Mouse (Mus musculus): ENCODE data around the gene Tbc1d1. TPM values are rescaled to one million over a fixed set of nuclear protein-coding genes. Genes with fewer than 3 reads are reported as not detected.
A peak's percentile ranks its signal among the peaks of the same experiment; 100 is the strongest.

Tbc1d1 gene
- polyA plus RNA-seq, 1 experiment from 2014 or later, result 36.3 TPM

- H3K27ac ChIP-seq, result peak overlapping the region; percentile 37; the same call in 1 of the 2 replicates
- ATAC-seq (replicated peaks; ENCODE audit: low FRiP score), result peak; percentile 72
- peaks cover 45% of the 10 kb centered on the region for H3K4me1 ChIP-seq
- H3K27me3 ChIP-seq, result no peaks in the 10 kb centered on the region
- H3K4me2 ChIP-seq, result no peak overlapping the region
- no peaks in the 10 kb centered on the region for H3K9me3 ChIP-seq (replicated peaks)
- WGBS, result 52% methylated on average over 9 of the region's 9 CpGs
- H3K4me3 ChIP-seq (replicated peaks), result no peak overlapping the region
- H3K36me3 ChIP-seq, result no peaks in the 10 kb centered on the region
- no peak overlapping the region for H3K9ac ChIP-seq
Measured at GRCm38 (mm10) chr5:64242795-64243455, 86.8 kb downstream of the Tbc1d1 start.

DNA sequence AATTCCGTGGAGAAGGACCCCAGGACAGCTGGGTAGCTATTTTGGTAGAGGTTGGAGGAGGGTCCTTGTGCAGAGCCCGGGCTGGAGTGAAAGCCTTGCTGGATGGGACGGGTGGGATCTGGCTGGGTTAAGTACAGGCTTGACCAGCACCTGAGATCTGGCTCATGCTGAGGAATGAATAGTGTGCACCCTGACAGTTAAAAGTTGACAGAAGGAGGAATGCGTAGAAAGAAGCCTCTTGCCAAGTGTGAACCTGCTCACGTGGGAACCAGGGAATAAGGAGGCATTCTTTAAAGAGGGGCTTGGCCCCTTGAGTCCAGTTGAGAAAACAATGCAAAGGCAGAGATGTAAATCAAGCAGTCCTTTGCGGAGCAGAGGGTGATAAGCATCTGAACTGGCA is 87.6 kb downstream of the Tbc1d1 start:
- ATAC-seq (replicated peaks; ENCODE audit: low FRiP score), result peak; percentile 42; the same call in 1 of the 2 replicates
- Histone ChIP-seq H3K36me3 (no peaks in the 10 kb centered on the region), H3K4me1 (peaks cover 44% of the 10 kb centered on the region), H3K9me3 (replicated peaks) (no peaks in the 10 kb centered on the region), H3K27ac (peak overlapping the region; percentile 37; the same call in 1 of the 2 replicates), H3K4me2 (no peak overlapping the region), H3K4me3 (replicated peaks) (no peak overlapping the region), H3K27me3 (no peaks in the 10 kb centered on the region), H3K9ac (no peak overlapping the region)
- WGBS, result 22% methylated on average over 6 of the region's 6 CpGs

- no peak for ATAC-seq (replicated peaks; ENCODE audit: low FRiP score)
- no peak overlapping the region for H3K9ac ChIP-seq
- 48% methylated on average over 3 of the region's 3 CpGs for WGBS
- H3K4me1 ChIP-seq, result peaks cover 44% of the 10 kb centered on the region
- 0 out of 2 replicates have a peak overlapping the region, but pooled peaks have one; percentile 37 for H3K27ac ChIP-seq
- H3K36me3 ChIP-seq, result no peaks in the 10 kb centered on the region
- H3K4me2 ChIP-seq, result no peak overlapping the region
- H3K4me3 ChIP-seq (replicated peaks), result no peak overlapping the region
- no peaks in the 10 kb centered on the region for H3K9me3 ChIP-seq (replicated peaks)
- H3K27me3 ChIP-seq, result no peaks in the 10 kb centered on the region
Measured at GRCm38 (mm10) chr5:64244283-64244682, 88.2 kb downstream of the Tbc1d1 start.

- H3K27me3 ChIP-seq, result no peaks in the 10 kb centered on the region
- 57% methylated on average over 5 of the region's 5 CpGs for WGBS
- peaks cover 44% of the 10 kb centered on the region for H3K4me1 ChIP-seq
- no peak overlapping the region for H3K4me3 ChIP-seq (replicated peaks)
- H3K9me3 ChIP-seq (replicated peaks), result no peaks in the 10 kb centered on the region
- 0 out of 2 replicates have a peak overlapping the region, but pooled peaks have one; percentile 37 for H3K27ac ChIP-seq
- ATAC-seq (replicated peaks; ENCODE audit: low FRiP score), result no peak
- H3K36me3 ChIP-seq, result no peaks in the 10 kb centered on the region
- H3K4me2 ChIP-seq, result no peak overlapping the region
- no peak overlapping the region for H3K9ac ChIP-seq
Measured at GRCm38 (mm10) chr5:64244745-64245144, 88.6 kb downstream of the Tbc1d1 start.

DNA sequence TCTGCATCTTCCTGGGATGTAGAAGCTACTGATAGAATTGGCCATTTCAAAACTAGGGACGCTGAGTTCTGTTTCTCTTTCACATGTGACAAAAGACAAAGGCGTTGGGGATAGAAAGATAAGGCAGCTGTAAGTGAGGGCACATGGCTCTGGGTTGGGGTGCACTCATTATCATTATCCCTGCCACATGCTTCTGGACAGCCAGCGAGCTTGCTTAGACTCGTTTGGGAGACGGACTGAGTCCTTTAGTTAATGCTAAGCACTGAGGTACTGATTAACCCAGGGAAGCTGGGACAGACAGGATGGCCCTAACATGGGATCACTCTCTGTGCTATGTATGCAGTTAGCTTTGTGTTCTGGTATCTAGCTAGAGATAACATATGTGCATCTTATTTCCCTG is 95.3 kb downstream of the Tbc1d1 start:
- 62% methylated on average over 5 of the region's 5 CpGs for WGBS
- no peak overlapping the region for H3K9ac ChIP-seq
- peaks cover 39% of the 10 kb centered on the region for H3K4me1 ChIP-seq
- H3K4me3 ChIP-seq (replicated peaks), result no peak overlapping the region
- ATAC-seq (replicated peaks; ENCODE audit: low FRiP score), result peak; percentile 68; the same call in 1 of the 2 replicates
- H3K9me3 ChIP-seq (replicated peaks), result no peaks in the 10 kb centered on the region
- no peak overlapping the region for H3K4me2 ChIP-seq
- no peaks in the 10 kb centered on the region for H3K36me3 ChIP-seq
- peak overlapping the region; percentile 58; the same call in 1 of the 2 replicates for H3K27ac ChIP-seq
- H3K27me3 ChIP-seq, result no peaks in the 10 kb centered on the region

DNA sequence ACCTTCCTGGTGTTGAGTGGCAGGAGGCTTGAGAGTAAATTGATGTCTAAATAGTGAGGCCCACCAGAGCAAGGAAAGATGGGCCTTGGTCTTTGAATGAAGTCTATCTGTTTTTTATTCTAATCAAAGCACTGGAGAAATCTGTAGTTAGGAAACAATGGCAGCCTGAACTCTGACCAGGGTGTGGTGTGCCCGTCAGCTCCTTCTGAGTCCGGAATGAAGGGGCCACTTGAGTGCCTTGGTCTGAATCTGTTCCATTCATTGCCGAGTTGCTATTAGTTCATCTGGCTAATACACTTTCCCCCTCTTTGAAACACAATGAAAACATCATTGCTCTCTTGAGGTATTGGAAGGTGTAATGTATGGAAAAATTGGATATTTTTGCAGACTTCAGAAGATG is 98.2 kb downstream of the Tbc1d1 start:
- Histone ChIP-seq H3K9ac (no peak overlapping the region), H3K27me3 (no peaks in the 10 kb centered on the region), H3K27ac (peak overlapping the region; percentile 43), H3K4me1 (peaks cover 40% of the 10 kb centered on the region), H3K36me3 (peaks cover 13% of the 10 kb centered on the region), H3K9me3 (replicated peaks) (no peaks in the 10 kb centered on the region), H3K4me3 (replicated peaks) (no peak overlapping the region), H3K4me2 (no peak overlapping the region)
- WGBS, result 68% methylated on average over 3 of the region's 3 CpGs
- ATAC-seq (replicated peaks; ENCODE audit: low FRiP score), result no peak

GRCm38 (mm10) chr5:64254988-64255387 is 98.9 kb downstream of the Tbc1d1 start:
- H3K9me3 ChIP-seq (replicated peaks), result no peaks in the 10 kb centered on the region
- no peaks in the 10 kb centered on the region for H3K27me3 ChIP-seq
- H3K27ac ChIP-seq, result peak overlapping the region; percentile 43; the same call in 1 of the 2 replicates
- 64% methylated on average over 6 of the region's 6 CpGs for WGBS
- H3K9ac ChIP-seq, result no peak overlapping the region
- no peak overlapping the region for H3K4me3 ChIP-seq (replicated peaks)
- H3K4me2 ChIP-seq, result no peak overlapping the region
- H3K36me3 ChIP-seq, result peaks cover 13% of the 10 kb centered on the region
- H3K4me1 ChIP-seq, result peaks cover 40% of the 10 kb centered on the region
- ATAC-seq (replicated peaks; ENCODE audit: low FRiP score), result no peak

DNA sequence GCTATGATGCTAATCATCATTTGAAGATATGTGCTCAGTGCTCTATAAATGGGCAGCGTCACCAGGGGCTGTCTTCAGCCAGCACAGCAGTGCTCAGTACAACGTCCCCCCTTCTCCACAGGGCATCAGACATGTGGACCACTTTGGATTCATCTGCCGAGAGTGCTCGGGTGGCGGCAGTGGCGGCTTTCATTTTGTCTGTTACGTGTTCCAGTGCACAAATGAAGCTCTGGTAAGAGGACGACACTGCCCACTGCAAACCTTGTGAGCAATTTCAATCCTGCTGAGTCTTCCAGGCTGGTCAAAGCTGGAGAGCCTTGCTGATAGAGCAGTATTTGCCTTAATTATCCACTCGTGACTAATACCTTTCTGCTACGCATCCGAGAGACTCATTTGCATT is 107.2 kb downstream of the Tbc1d1 start:
- H3K4me1 ChIP-seq, result peaks cover 11% of the 10 kb centered on the region
- no peak overlapping the region for H3K9ac ChIP-seq
- no peaks in the 10 kb centered on the region for H3K27me3 ChIP-seq
- no peaks in the 10 kb centered on the region for H3K9me3 ChIP-seq (replicated peaks)
- no peak overlapping the region for H3K4me2 ChIP-seq
- no peak overlapping the region for H3K27ac ChIP-seq
- H3K36me3 ChIP-seq, result peaks cover 7% of the 10 kb centered on the region
- H3K4me3 ChIP-seq (replicated peaks), result no peak overlapping the region
- ATAC-seq (replicated peaks; ENCODE audit: low FRiP score), result no peak
- 84% methylated on average over 11 of the region's 11 CpGs for WGBS

DNA sequence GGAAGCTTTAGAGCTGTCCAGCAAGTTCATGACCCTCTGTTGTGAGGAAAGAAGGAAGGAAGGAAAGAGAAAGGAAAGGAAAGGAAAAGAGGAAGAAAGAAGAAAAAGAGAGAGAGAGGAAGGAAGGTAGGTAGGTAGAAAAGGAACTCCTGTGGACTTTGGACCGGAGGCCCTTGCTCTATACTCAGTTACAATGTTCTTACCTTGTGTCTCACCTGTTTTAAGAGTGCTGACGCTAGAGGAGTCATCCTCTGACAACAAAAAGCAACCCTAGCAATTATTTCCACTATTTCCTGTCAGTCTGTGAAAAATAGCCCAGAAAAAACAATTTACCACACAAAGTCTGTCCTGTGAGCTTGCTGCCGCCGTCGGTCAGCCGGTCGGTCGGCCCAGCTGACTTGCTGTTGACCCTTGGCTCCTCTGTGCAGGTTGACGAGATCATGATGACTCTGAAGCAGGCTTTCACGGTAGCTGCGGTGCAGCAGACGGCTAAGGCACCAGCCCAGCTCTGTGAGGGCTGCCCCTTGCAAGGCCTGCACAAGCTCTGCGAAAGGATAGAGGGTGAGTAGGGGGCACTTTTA is 107.9 kb downstream of the Tbc1d1 start:
- ATAC-seq (replicated peaks; ENCODE audit: low FRiP score), result no peak
- Histone ChIP-seq H3K27me3 (no peaks in the 10 kb centered on the region), H3K4me1 (peaks cover 11% of the 10 kb centered on the region), H3K4me2 (no peak overlapping the region), H3K4me3 (replicated peaks) (no peak overlapping the region), H3K9ac (no peak overlapping the region), H3K27ac (peak overlapping the region; percentile 19; the same call in 1 of the 2 replicates), H3K36me3 (peaks cover 4% of the 10 kb centered on the region; the same call in 1 of the 2 replicates), H3K9me3 (replicated peaks) (no peaks in the 10 kb centered on the region)
- 48% methylated on average over 13 of the region's 13 CpGs for WGBS

- no peak overlapping the region for H3K9ac ChIP-seq
- H3K36me3 ChIP-seq, result peaks cover 12% of the 10 kb centered on the region
- H3K9me3 ChIP-seq (replicated peaks), result no peaks in the 10 kb centered on the region
- no peak overlapping the region for H3K4me3 ChIP-seq (replicated peaks)
- ATAC-seq (replicated peaks; ENCODE audit: low FRiP score), result no peak
- H3K27me3 ChIP-seq, result no peaks in the 10 kb centered on the region
- H3K4me1 ChIP-seq, result peaks cover 15% of the 10 kb centered on the region
- no peak overlapping the region for H3K4me2 ChIP-seq
- WGBS, result 29% methylated on average over 3 of the region's 3 CpGs
- H3K27ac ChIP-seq, result no peak overlapping the region
Measured at GRCm38 (mm10) chr5:64265145-64265544, 109.0 kb downstream of the Tbc1d1 start.

DNA sequence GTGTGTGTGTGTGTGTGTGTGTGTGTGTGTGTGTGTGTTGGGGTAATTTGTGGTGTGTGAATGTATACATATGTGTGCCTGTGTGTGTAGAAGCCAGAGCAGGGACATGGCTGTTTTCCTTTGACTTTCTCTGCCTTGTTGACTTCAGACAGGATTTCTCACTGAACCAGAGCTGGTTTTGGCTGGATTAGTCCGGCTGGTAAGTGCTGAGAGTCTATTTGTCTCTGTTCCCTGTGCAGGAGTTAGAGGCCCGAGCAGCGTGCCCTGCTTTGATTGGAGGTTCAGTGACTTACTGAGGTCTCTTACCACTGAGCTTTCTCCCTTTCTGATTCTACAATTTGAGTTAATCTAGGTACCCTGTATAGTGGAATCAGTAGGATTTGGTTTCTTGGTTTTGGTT is 109.8 kb downstream of the Tbc1d1 start:
- Histone ChIP-seq H3K4me3 (replicated peaks) (no peak overlapping the region), H3K4me1 (peaks cover 15% of the 10 kb centered on the region), H3K36me3 (peaks cover 20% of the 10 kb centered on the region), H3K9me3 (replicated peaks) (no peaks in the 10 kb centered on the region), H3K27ac (peak overlapping the region; percentile 20; the same call in 1 of the 2 replicates), H3K4me2 (no peak overlapping the region), H3K27me3 (no peaks in the 10 kb centered on the region), H3K9ac (no peak overlapping the region)
- no peak for ATAC-seq (replicated peaks; ENCODE audit: low FRiP score)
- WGBS, result 79% methylated on average over 3 of the region's 3 CpGs

DNA sequence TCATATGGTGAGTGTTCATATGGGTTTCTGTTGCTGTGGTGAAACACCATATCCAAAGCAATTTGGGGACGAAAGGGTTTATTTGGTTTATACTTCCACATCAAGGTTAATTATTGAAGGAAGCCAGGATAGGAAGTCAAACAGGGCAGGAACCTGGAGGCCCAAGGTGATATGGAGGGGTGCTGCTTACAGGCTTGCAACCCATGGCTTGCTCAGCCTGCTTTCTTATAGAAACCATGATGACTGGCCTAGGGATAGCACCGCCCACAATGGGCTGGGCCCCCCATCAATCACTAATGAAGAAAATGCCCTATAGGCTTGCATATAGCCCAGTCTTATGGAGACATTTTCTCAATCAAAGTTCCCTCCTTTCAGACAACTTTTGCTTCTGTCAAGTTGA is 110.4 kb downstream of the Tbc1d1 start:
- Histone ChIP-seq H3K4me3 (replicated peaks) (no peak overlapping the region), H3K9ac (no peak overlapping the region), H3K27ac (peak overlapping the region; percentile 20; the same call in 1 of the 2 replicates), H3K9me3 (replicated peaks) (no peaks in the 10 kb centered on the region), H3K36me3 (peaks cover 26% of the 10 kb centered on the region), H3K27me3 (no peaks in the 10 kb centered on the region), H3K4me2 (no peak overlapping the region), H3K4me1 (peaks cover 15% of the 10 kb centered on the region)
- ATAC-seq (replicated peaks; ENCODE audit: low FRiP score), result no peak; the same call in 1 of the 2 replicates
- WGBS, result 88% methylated on average over 2 of the region's 2 CpGs
